Mouse (Mus musculus): ENCODE measurements around the gene Ndufs1.
A peak's percentile ranks its signal among the peaks of the same experiment; 100 is the strongest.
"Not testable (repeated sequence)": the region's sequence is repeated elsewhere in the genome, so short reads cannot be mapped to it uniquely, and the experiment has no call there.

Ndufs1 gene

GRCm38 (mm10) chr1:63176604-63177421 lies at the start of gene Ndufs1, which contains the start of gene Eef1b2:
Gene Ndufs1 (minus strand): TSS chr1:63176833.
Gene Eef1b2 (plus strand): TSS chr1:63176825.
- DNase-seq (ENCODE audit: low read depth, low spot score), result peak; percentile 96

- DNase-seq (ENCODE audit: low read depth, low spot score), result no peak
Measured at GRCm38 (mm10) chr1:63225890-63226289, 49.3 kb upstream of the Ndufs1 start.

GRCm38 (mm10) chr1:63225009-63225408 lies 48.4 kb upstream of the Ndufs1 start:
- DNase-seq (ENCODE audit: low read depth, low spot score), result no peak

GRCm38 (mm10) chr1:63219277-63219676 lies 42.6 kb upstream of the Ndufs1 start:
- no peak for DNase-seq (ENCODE audit: low read depth, low spot score)

- DNase-seq (ENCODE audit: low read depth, low spot score), result no peak
Measured at GRCm38 (mm10) chr1:63214631-63215030, 38.0 kb upstream of the Ndufs1 start.

GRCm38 (mm10) chr1:63214271-63214558 lies 37.6 kb upstream of the Ndufs1 start, which contains the start of gene Gpr1:
Gene Gpr1 (minus strand): TSS chr1:63214543.
- DNase-seq (ENCODE audit: low read depth, low spot score), result no peak

GRCm38 (mm10) chr1:63213478-63214270 lies 37.0 kb upstream of the Ndufs1 start:
- DNase-seq (ENCODE audit: low read depth, low spot score), result no peak

GRCm38 (mm10) chr1:63209861-63210529 lies 33.4 kb upstream of the Ndufs1 start:
- no peak for DNase-seq (ENCODE audit: low read depth, low spot score)

- DNase-seq (ENCODE audit: low read depth, low spot score), result no peak
Measured at GRCm38 (mm10) chr1:63207607-63208006, 31.0 kb upstream of the Ndufs1 start.

GRCm38 (mm10) chr1:63204660-63205394 lies 28.2 kb upstream of the Ndufs1 start:
- no peak for DNase-seq (ENCODE audit: low read depth, low spot score)

- no peak for DNase-seq (ENCODE audit: low read depth, low spot score)
Measured at GRCm38 (mm10) chr1:63203950-63204659, 27.5 kb upstream of the Ndufs1 start.

- no peak for DNase-seq (ENCODE audit: low read depth, low spot score)
Measured at GRCm38 (mm10) chr1:63203471-63203870, 26.8 kb upstream of the Ndufs1 start.

- DNase-seq (ENCODE audit: low read depth, low spot score), result peak; percentile 19
Measured at GRCm38 (mm10) chr1:63201672-63202071, 25.0 kb upstream of the Ndufs1 start.

- DNase-seq (ENCODE audit: low read depth, low spot score), result no peak
Measured at GRCm38 (mm10) chr1:63200322-63200721, 23.7 kb upstream of the Ndufs1 start.

GRCm38 (mm10) chr1:63199387-63199786 lies 22.8 kb upstream of the Ndufs1 start:
- peak; percentile 74 for DNase-seq (ENCODE audit: low read depth, low spot score)

- DNase-seq (ENCODE audit: low read depth, low spot score), result no peak
Measured at GRCm38 (mm10) chr1:63195848-63196512, 19.3 kb upstream of the Ndufs1 start.

- peak; percentile 20 for DNase-seq (ENCODE audit: low read depth, low spot score)
Measured at GRCm38 (mm10) chr1:63192306-63193065, 15.9 kb upstream of the Ndufs1 start.

GRCm38 (mm10) chr1:63190851-63191250 lies 14.2 kb upstream of the Ndufs1 start:
- DNase-seq (ENCODE audit: low read depth, low spot score), result no peak

- DNase-seq (ENCODE audit: low read depth, low spot score), result no peak
Measured at GRCm38 (mm10) chr1:63188536-63188935, 11.9 kb upstream of the Ndufs1 start.

GRCm38 (mm10) chr1:63185430-63185829 lies 8.8 kb upstream of the Ndufs1 start:
- not testable (repeated sequence) for DNase-seq (ENCODE audit: low read depth, low spot score)
